Mouse (Mus musculus): ENCODE results near the gene 1600014C23Rik. TPM values are rescaled to one million over a fixed set of nuclear protein-coding genes. Genes with fewer than 3 reads are reported as not detected.

Gene 1600014C23Rik
- total and polyA plus RNA-seq, 2 experiments from 2014 or later = 0.51 TPM; not detected in 1

GRCm38 (mm10) chr17:45718323-45718722 is 15.3 kb downstream of the 1600014C23Rik start:
- Histone ChIP-seq H3K4me2 (ENCODE audit: low read depth, low read length) (no peak overlapping the region), H3K9ac (replicated peaks; ENCODE audit: low read length) (no peak overlapping the region), H3K4me1 (ENCODE audit: insufficient read depth, low read length) (no peaks in the 10 kb centered on the region), H3K36me3 (ENCODE audit: insufficient read depth, low read length) (no peaks in the 10 kb centered on the region), H3K27me3 (ENCODE audit: insufficient read depth, low read length) (no peaks in the 10 kb centered on the region), H3K4me3 (ENCODE audit: low read length) (no peak overlapping the region), H3K9me3 (ENCODE audit: low read length) (no peaks in the 10 kb centered on the region), H3K27ac (no peak overlapping the region)
- peak; percentile 80 for ATAC-seq
- DNase-seq (ENCODE audit: low spot score) = peak; percentile 85
- peak; percentile 86 for TF ChIP-seq CTCF (IDR thresholded peaks at IDR 0.05; ENCODE audit: low read depth)
- WGBS = 9% methylated on average over 10 of the region's 10 CpGs

- no peak for ATAC-seq
- WGBS = 65% methylated on average over 3 of the region's 3 CpGs
Observed at GRCm38 (mm10) chr17:45711525-45711924, 22.1 kb downstream of the 1600014C23Rik start.

GRCm38 (mm10) chr17:45710407-45710806 is 23.2 kb downstream of the 1600014C23Rik start:
- 77% methylated on average over 8 of the region's 8 CpGs for WGBS
- Histone ChIP-seq H3K27me3 (ENCODE audit: insufficient read depth, low read length) (no peaks in the 10 kb centered on the region), H3K4me2 (ENCODE audit: low read depth, low read length) (no peak overlapping the region), H3K9ac (replicated peaks; ENCODE audit: low read length) (no peak overlapping the region), H3K4me3 (ENCODE audit: low read length) (no peak overlapping the region), H3K4me1 (ENCODE audit: insufficient read depth, low read length) (no peaks in the 10 kb centered on the region), H3K9me3 (ENCODE audit: low read length) (no peaks in the 10 kb centered on the region), H3K36me3 (ENCODE audit: insufficient read depth, low read length) (no peaks in the 10 kb centered on the region), H3K27ac (no peak overlapping the region)
- TF ChIP-seq CTCF (IDR thresholded peaks at IDR 0.05; ENCODE audit: low read depth) = no peak
- no peak for DNase-seq (ENCODE audit: low spot score)
- no peak for ATAC-seq

More at GRCm38 (mm10) chr17:45711525-45711924, 22.1 kb downstream of the 1600014C23Rik start:
- Histone ChIP-seq H3K9ac (replicated peaks; ENCODE audit: low read length) (no peak overlapping the region), H3K4me1 (ENCODE audit: insufficient read depth, low read length) (no peaks in the 10 kb centered on the region), H3K27ac (no peak overlapping the region), H3K9me3 (ENCODE audit: low read length) (no peaks in the 10 kb centered on the region), H3K4me2 (ENCODE audit: low read depth, low read length) (no peak overlapping the region), H3K4me3 (ENCODE audit: low read length) (no peak overlapping the region), H3K36me3 (ENCODE audit: insufficient read depth, low read length) (no peaks in the 10 kb centered on the region), H3K27me3 (ENCODE audit: insufficient read depth, low read length) (no peaks in the 10 kb centered on the region)
- no peak for TF ChIP-seq CTCF (IDR thresholded peaks at IDR 0.05; ENCODE audit: low read depth)
- DNase-seq (ENCODE audit: low spot score) = no peak

GRCm38 (mm10) chr17:45709829-45710228 is 23.8 kb downstream of the 1600014C23Rik start:
- Histone ChIP-seq H3K9ac (replicated peaks; ENCODE audit: low read length) (no peak overlapping the region), H3K4me2 (ENCODE audit: low read depth, low read length) (no peak overlapping the region), H3K27me3 (ENCODE audit: insufficient read depth, low read length) (no peaks in the 10 kb centered on the region), H3K36me3 (ENCODE audit: insufficient read depth, low read length) (no peaks in the 10 kb centered on the region), H3K27ac (no peak overlapping the region), H3K9me3 (ENCODE audit: low read length) (no peaks in the 10 kb centered on the region), H3K4me1 (ENCODE audit: insufficient read depth, low read length) (no peaks in the 10 kb centered on the region), H3K4me3 (ENCODE audit: low read length) (no peak overlapping the region)
- DNase-seq (ENCODE audit: low spot score) = no peak
- WGBS = 43% methylated on average over 3 of the region's 3 CpGs
- no peak for ATAC-seq
- no peak for TF ChIP-seq CTCF (IDR thresholded peaks at IDR 0.05; ENCODE audit: low read depth)

- WGBS = 78% methylated on average over 8 of the region's 8 CpGs
Observed at GRCm38 (mm10) chr17:45708179-45708578, 25.5 kb downstream of the 1600014C23Rik start.

GRCm38 (mm10) chr17:45707376-45707775 is 26.3 kb downstream of the 1600014C23Rik start:
- Histone ChIP-seq H3K27me3 (ENCODE audit: insufficient read depth, low read length) (no peaks in the 10 kb centered on the region), H3K27ac (no peak overlapping the region), H3K4me2 (ENCODE audit: low read depth, low read length) (no peak overlapping the region), H3K9me3 (ENCODE audit: low read length) (no peaks in the 10 kb centered on the region), H3K4me3 (ENCODE audit: low read length) (no peak overlapping the region), H3K36me3 (ENCODE audit: insufficient read depth, low read length) (no peaks in the 10 kb centered on the region), H3K4me1 (ENCODE audit: insufficient read depth, low read length) (no peaks in the 10 kb centered on the region), H3K9ac (replicated peaks; ENCODE audit: low read length) (no peak overlapping the region)
- TF ChIP-seq CTCF (IDR thresholded peaks at IDR 0.05; ENCODE audit: low read depth) = peak; percentile 37
- ATAC-seq (no peak), DNase-seq (ENCODE audit: low spot score) (no peak)
- 40% methylated on average over 3 of the region's 3 CpGs for WGBS

More at GRCm38 (mm10) chr17:45708179-45708578, 25.5 kb downstream of the 1600014C23Rik start:
- Histone ChIP-seq H3K4me1 (ENCODE audit: insufficient read depth, low read length) (no peaks in the 10 kb centered on the region), H3K27ac (no peak overlapping the region), H3K27me3 (ENCODE audit: insufficient read depth, low read length) (no peaks in the 10 kb centered on the region), H3K9me3 (ENCODE audit: low read length) (no peaks in the 10 kb centered on the region), H3K4me2 (ENCODE audit: low read depth, low read length) (no peak overlapping the region), H3K4me3 (ENCODE audit: low read length) (no peak overlapping the region), H3K9ac (replicated peaks; ENCODE audit: low read length) (no peak overlapping the region), H3K36me3 (ENCODE audit: insufficient read depth, low read length) (no peaks in the 10 kb centered on the region)
- ATAC-seq (no peak), DNase-seq (ENCODE audit: low spot score) (no peak)
- TF ChIP-seq CTCF (IDR thresholded peaks at IDR 0.05; ENCODE audit: low read depth) = no peak

GRCm38 (mm10) chr17:45706796-45707195 is 26.8 kb downstream of the 1600014C23Rik start:
- Histone ChIP-seq H3K9ac (replicated peaks; ENCODE audit: low read length) (no peak overlapping the region), H3K27ac (no peak overlapping the region), H3K27me3 (ENCODE audit: insufficient read depth, low read length) (no peaks in the 10 kb centered on the region), H3K4me1 (ENCODE audit: insufficient read depth, low read length) (no peaks in the 10 kb centered on the region), H3K4me3 (ENCODE audit: low read length) (no peak overlapping the region), H3K9me3 (ENCODE audit: low read length) (no peaks in the 10 kb centered on the region), H3K4me2 (ENCODE audit: low read depth, low read length) (no peak overlapping the region), H3K36me3 (ENCODE audit: insufficient read depth, low read length) (no peaks in the 10 kb centered on the region)
- WGBS = 66% methylated on average over 5 of the region's 5 CpGs
- ATAC-seq (no peak), DNase-seq (ENCODE audit: low spot score) (no peak)
- no peak for TF ChIP-seq CTCF (IDR thresholded peaks at IDR 0.05; ENCODE audit: low read depth)
